Mouse (Mus musculus) olfactory bulb, adult 2 months (tissue): ENCODE measurements around the gene Smad5. TPM values are rescaled to one million over a fixed set of nuclear protein-coding genes. Genes with fewer than 3 reads are reported as not detected.

Source experiments
- H3K27ac ChIP-seq: fragments of 200-500 bp; 2 replicates; pipeline ENCODE4 v1.5.1; 2012; ENCODE audit warnings: low read depth, low read length; ENCODE audit not compliant: insufficient read depth
- H3K4me1 ChIP-seq: fragments of 200-500 bp; 2 replicates; pipeline ENCODE4 v1.6.1; 2012; ENCODE audit warnings: low read length; ENCODE audit not compliant: control insufficient read depth, insufficient read depth
- H3K4me3 ChIP-seq: fragments of 200-500 bp; 2 replicates; pipeline ENCODE4 v1.5.1; 2012; ENCODE audit warnings: mild to moderate bottlenecking, low read depth, low read length, moderate library complexity; ENCODE audit not compliant: insufficient read depth
- CTCF ChIP-seq: fragments of 200-500 bp; IDR thresholded peaks from 2 replicates; pipeline ENCODE4 v1.5.1; 2012; ENCODE audit warnings: low read depth, mild to moderate bottlenecking, low read length, moderate library complexity; ENCODE audit not compliant: insufficient read depth
- POLR2A ChIP-seq: fragments of 200-500 bp; IDR thresholded peaks from 2 replicates; pipeline ENCODE4 v1.6.1; 2012; ENCODE audit warnings: mild to moderate bottlenecking, low read depth, low read length, moderate library complexity; ENCODE audit not compliant: insufficient read depth
- WGBS: fragments of 180-500 bp; shearing (Covaris S2); methylation state at CpG from one replicate; pipeline ENCODE4 v1.1.7; 2018; 5-methylcytosine and 5-hydroxymethylcytosine counted together
- polyA plus RNA-seq: library from polyadenylated mRNA; stranded (reverse); fragments of >200 nt; gene quantifications from 2 replicates; pipeline ENCODE4 v1.2.4, GENCODE M21; 2012; ENCODE audit warnings: low replicate concordance; ENCODE audit not compliant: missing spikeins, insufficient read depth, insufficient read length

The Smad5 gene
- polyA plus RNA-seq, 1 experiment = not detected

DNA sequence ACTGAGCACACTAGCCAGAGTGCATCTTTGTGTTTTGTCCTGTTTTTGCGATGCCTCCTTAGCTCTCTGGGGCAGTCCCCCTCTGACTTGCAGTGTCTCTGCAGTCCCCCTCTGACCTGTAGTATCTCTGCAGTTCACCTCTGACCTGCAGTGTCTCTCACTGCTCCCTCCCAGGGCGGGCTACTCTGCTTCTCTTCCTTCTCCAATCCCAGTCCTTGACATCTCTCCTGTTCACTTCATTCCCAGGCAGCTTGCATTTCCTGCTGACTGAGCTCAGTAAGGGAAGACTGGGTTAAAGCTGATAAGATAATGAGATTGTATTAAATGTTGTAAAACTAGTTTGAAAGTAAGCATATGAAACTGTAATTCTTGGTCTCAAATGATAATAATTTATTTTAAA is 7.8 kb downstream of the Smad5 start:
- Histone ChIP-seq H3K4me3 (no peak overlapping the region), H3K27ac (no peak overlapping the region), H3K4me1 (peaks cover 22% of the 10 kb centered on the region)
- WGBS = 79% methylated on average over 2 of the region's 2 CpGs
- TF ChIP-seq POLR2A (no peak), CTCF (no peak)

DNA sequence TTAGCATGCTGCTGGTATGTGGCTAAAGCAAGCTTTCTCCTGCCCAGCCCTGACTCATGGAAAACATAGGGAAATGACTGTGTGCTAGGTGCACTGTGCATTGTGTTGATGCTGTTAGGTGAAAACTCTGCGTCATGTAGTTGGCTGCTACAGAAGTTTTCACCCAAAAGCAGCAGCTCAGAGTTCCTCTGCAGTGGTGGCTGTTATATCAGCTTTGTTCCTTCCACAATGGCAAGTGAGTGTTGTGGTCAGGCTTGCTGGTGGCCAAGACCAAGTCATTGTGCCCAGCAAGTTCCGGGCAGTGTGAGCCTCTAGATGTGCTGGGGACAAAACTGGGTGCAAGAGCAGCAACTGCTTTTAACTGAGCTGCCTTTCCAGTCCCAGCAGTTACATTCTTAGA is 9.4 kb downstream of the Smad5 start:
- 77% methylated on average over 2 of the region's 2 CpGs for WGBS
- TF ChIP-seq CTCF (no peak), POLR2A (no peak)
- no peak overlapping the region for H3K27ac ChIP-seq
- H3K4me3 ChIP-seq = no peak overlapping the region
- peaks cover 17% of the 10 kb centered on the region for H3K4me1 ChIP-seq

GRCm38 (mm10) chr13:56726551-56726950 is 23.7 kb downstream of the Smad5 start:
- WGBS = 73% methylated on average over 4 of the region's 4 CpGs
- Histone ChIP-seq H3K27ac (no peak overlapping the region), H3K4me3 (no peak overlapping the region), H3K4me1 (0 out of 2 replicates have a peak, but pooled peaks cover 3% of the 10 kb centered on the region)
- TF ChIP-seq CTCF (no peak), POLR2A (no peak)

GRCm38 (mm10) chr13:56729046-56729445 is 26.2 kb downstream of the Smad5 start:
- Histone ChIP-seq H3K27ac (no peak overlapping the region), H3K4me1 (no peaks in the 10 kb centered on the region), H3K4me3 (no peak overlapping the region)
- TF ChIP-seq POLR2A = no peak
- TF ChIP-seq CTCF = no peak
- 93% methylated on average over 7 of the region's 7 CpGs for WGBS

DNA sequence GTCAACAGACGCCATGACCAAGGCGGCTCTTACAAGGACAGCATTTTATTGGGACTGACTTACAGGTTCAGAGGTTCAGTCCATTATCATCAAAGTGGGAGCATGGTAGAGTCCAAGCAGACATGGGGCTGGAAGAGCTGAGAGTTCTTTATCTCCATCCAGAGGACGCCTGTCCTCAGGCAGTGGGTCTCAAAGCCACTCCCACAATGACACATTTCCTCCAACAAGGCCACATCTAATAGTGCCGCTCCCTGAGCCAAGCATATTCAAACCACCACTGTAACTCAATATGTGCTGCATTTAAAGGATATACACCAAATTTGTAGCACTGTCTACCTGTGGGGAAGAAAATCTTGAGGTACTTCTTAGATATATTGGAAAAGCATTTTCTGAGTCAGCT is 31.8 kb downstream of the Smad5 start:
- Histone ChIP-seq H3K4me1 (no peaks in the 10 kb centered on the region), H3K4me3 (no peak overlapping the region), H3K27ac (no peak overlapping the region)
- 88% methylated on average over 4 of the region's 4 CpGs for WGBS
- TF ChIP-seq CTCF = no peak
- TF ChIP-seq POLR2A = no peak

DNA sequence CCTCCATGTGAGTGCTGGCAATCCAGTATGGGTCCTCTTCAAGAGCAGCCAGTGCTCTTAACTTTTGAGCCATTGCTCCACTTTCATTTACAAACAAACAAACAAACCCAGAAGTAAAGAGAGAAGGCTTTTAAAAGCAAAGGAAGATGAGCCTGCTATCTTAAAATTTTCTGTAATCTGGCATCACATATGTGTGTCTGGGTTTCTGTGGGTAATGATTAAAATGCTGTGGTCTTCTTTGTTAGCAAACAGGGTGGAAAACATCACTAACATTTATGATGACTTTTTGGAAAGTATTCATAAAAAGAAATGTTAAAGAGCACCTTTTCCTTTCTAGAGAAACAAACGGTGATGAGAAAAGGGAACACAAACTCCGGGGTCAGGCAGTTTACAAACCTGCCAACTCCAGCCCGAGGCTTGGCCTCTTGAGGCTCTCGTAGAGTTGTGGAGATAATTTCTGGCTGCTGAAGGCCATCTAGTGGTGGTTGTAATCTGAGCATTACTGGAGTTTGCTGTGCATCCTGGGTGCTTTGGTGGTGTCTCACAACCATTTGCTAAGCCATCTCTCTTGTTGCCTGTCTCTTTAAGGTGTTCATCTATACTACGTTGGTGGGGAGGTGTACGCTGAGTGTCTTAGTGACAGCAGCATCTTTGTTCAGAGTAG is 32.5 kb downstream of the Smad5 start:
- Histone ChIP-seq H3K4me1 (no peaks in the 10 kb centered on the region), H3K4me3 (no peak overlapping the region), H3K27ac (no peak overlapping the region)
- TF ChIP-seq POLR2A (no peak), CTCF (no peak)
- WGBS = 31% methylated on average over 6 of the region's 6 CpGs

GRCm38 (mm10) chr13:56739556-56739955 is 36.7 kb downstream of the Smad5 start:
- Histone ChIP-seq H3K4me3 (no peak overlapping the region), H3K4me1 (0 out of 2 replicates have a peak, but pooled peaks cover 3% of the 10 kb centered on the region), H3K27ac (no peak overlapping the region)
- no peak for TF ChIP-seq CTCF
- no peak for TF ChIP-seq POLR2A
- 94% methylated on average over 5 of the region's 5 CpGs for WGBS

GRCm38 (mm10) chr13:56740496-56740895 is 37.7 kb downstream of the Smad5 start:
- Histone ChIP-seq H3K4me1 (0 out of 2 replicates have a peak, but pooled peaks cover 3% of the 10 kb centered on the region), H3K27ac (no peak overlapping the region)
- 67% methylated on average over 6 of the region's 6 CpGs for whole genome bisulfite sequencing

GRCm38 (mm10) chr13:56741691-56742090 is 38.9 kb downstream of the Smad5 start:
- WGBS = 83% methylated on average over 7 of the region's 7 CpGs
- 0 out of 2 replicates have a peak, but pooled peaks cover 3% of the 10 kb centered on the region for H3K4me1 ChIP-seq
- TF ChIP-seq POLR2A = no peak
- TF ChIP-seq CTCF = no peak
- no peak overlapping the region for H3K27ac ChIP-seq
- H3K4me3 ChIP-seq = no peak overlapping the region

More at GRCm38 (mm10) chr13:56740496-56740895, 37.7 kb downstream of the Smad5 start:
- no peak overlapping the region for H3K4me3 ChIP-seq
- TF ChIP-seq POLR2A (no peak), CTCF (no peak)

GRCm38 (mm10) chr13:56742325-56742901 is 39.6 kb downstream of the Smad5 start:
- H3K4me1 ChIP-seq = 0 out of 2 replicates have a peak, but pooled peaks cover 3% of the 10 kb centered on the region
- TF ChIP-seq CTCF = no peak
- H3K4me3 ChIP-seq = no peak overlapping the region
- no peak overlapping the region for H3K27ac ChIP-seq
- 61% methylated on average over 6 of the region's 6 CpGs for WGBS
